Mouse (Mus musculus) spleen, postnatal 36 days (tissue): ENCODE results near the gene Ptcd2.
"Not testable (repeated sequence)": the region's sequence is repeated elsewhere in the genome, so short reads cannot be mapped to it uniquely, and the experiment has no call there.

ENCODE experiments used
- DNase-seq, 2 experiments: peaks; one replicate each; pipeline ENCODE4 v3.0.0; 2022; ENCODE audit warnings: low spot score in 2 of 2, mixed read lengths in 1 of 2

The Ptcd2 gene

GRCm38 (mm10) chr13:99356428-99357265 is 12.1 kb upstream of the Ptcd2 start:
- DNase-seq = no peak

- no peak for DNase-seq
Observed at GRCm38 (mm10) chr13:99355861-99356260, 11.4 kb upstream of the Ptcd2 start.

- no peak for DNase-seq
Observed at GRCm38 (mm10) chr13:99355072-99355471, 10.6 kb upstream of the Ptcd2 start.

GRCm38 (mm10) chr13:99353490-99353851 is 9.0 kb upstream of the Ptcd2 start:
- DNase-seq = no peak

GRCm38 (mm10) chr13:99352758-99353489 is 8.4 kb upstream of the Ptcd2 start:
- DNase-seq = peak; percentile 94 to 96

GRCm38 (mm10) chr13:99351596-99351995 is 7.1 kb upstream of the Ptcd2 start:
- DNase-seq = no peak

- DNase-seq = no peak
Observed at GRCm38 (mm10) chr13:99351186-99351585, 6.7 kb upstream of the Ptcd2 start.

- no peak for DNase-seq
Observed at GRCm38 (mm10) chr13:99350009-99350408, 5.5 kb upstream of the Ptcd2 start.

- no peak for DNase-seq
Observed at GRCm38 (mm10) chr13:99343876-99344598, 468 bp downstream of the Ptcd2 start.

- DNase-seq = no peak
Observed at GRCm38 (mm10) chr13:99341504-99341903, 3.0 kb downstream of the Ptcd2 start.

- DNase-seq = peak in 1 of 2 experiments; percentile 18
Observed at GRCm38 (mm10) chr13:99337510-99337909, 7.0 kb downstream of the Ptcd2 start.

- DNase-seq = no peak
Observed at GRCm38 (mm10) chr13:99331255-99331654, 13.2 kb downstream of the Ptcd2 start.

GRCm38 (mm10) chr13:99324337-99324685 is 20.2 kb downstream of the Ptcd2 start:
- not testable (repeated sequence) for DNase-seq

GRCm38 (mm10) chr13:99323632-99324336 is 20.7 kb downstream of the Ptcd2 start:
- DNase-seq = no peak

- not testable (repeated sequence) for DNase-seq
Observed at GRCm38 (mm10) chr13:99322915-99323314, 21.6 kb downstream of the Ptcd2 start.

- no peak for DNase-seq
Observed at GRCm38 (mm10) chr13:99320453-99320852, 24.1 kb downstream of the Ptcd2 start.

- DNase-seq = no peak
Observed at GRCm38 (mm10) chr13:99317058-99317457, 27.4 kb downstream of the Ptcd2 start.

GRCm38 (mm10) chr13:99316366-99316765 is 28.1 kb downstream of the Ptcd2 start:
- DNase-seq = no peak

GRCm38 (mm10) chr13:99314657-99315181 is 29.8 kb downstream of the Ptcd2 start:
- DNase-seq = no peak

- no peak for DNase-seq
Observed at GRCm38 (mm10) chr13:99314098-99314497, 30.4 kb downstream of the Ptcd2 start.

GRCm38 (mm10) chr13:99308393-99308792 is 36.1 kb downstream of the Ptcd2 start:
- DNase-seq = no peak
